Mouse (Mus musculus): ENCODE results near the gene Tmtc2. TPM values are rescaled to one million over a fixed set of nuclear protein-coding genes. Genes with fewer than 3 reads are reported as not detected.

The Tmtc2 gene
- total RNA-seq, 1 experiment from 2014 or later, result 3.5 TPM

- no peak for ATAC-seq (replicated peaks in 1 of 2; ENCODE audit: insufficient read depth in 1 of 2, low FRiP score in 2 of 2, low TSS enrichment in 1 of 2, low read depth in 1 of 2, poor library complexity in 2 of 2, severe bottlenecking in 2 of 2)
Measured at GRCm38 (mm10) chr10:105513777-105514322, 60.4 kb downstream of the Tmtc2 start.

- no peak for ATAC-seq (replicated peaks in 1 of 2; ENCODE audit: insufficient read depth in 1 of 2, low FRiP score in 2 of 2, low TSS enrichment in 1 of 2, low read depth in 1 of 2, poor library complexity in 2 of 2, severe bottlenecking in 2 of 2)
Measured at GRCm38 (mm10) chr10:105509896-105510272, 64.4 kb downstream of the Tmtc2 start.

- no peak for ATAC-seq (replicated peaks in 1 of 2; ENCODE audit: insufficient read depth in 1 of 2, low FRiP score in 2 of 2, low TSS enrichment in 1 of 2, low read depth in 1 of 2, poor library complexity in 2 of 2, severe bottlenecking in 2 of 2)
Measured at GRCm38 (mm10) chr10:105509146-105509895, 64.9 kb downstream of the Tmtc2 start.

- peak; percentile 86 to 95 for ATAC-seq (replicated peaks in 1 of 2; ENCODE audit: insufficient read depth in 1 of 2, low FRiP score in 2 of 2, low TSS enrichment in 1 of 2, low read depth in 1 of 2, poor library complexity in 2 of 2, severe bottlenecking in 2 of 2)
Measured at GRCm38 (mm10) chr10:105507982-105508786, 66.1 kb downstream of the Tmtc2 start.

GRCm38 (mm10) chr10:105506046-105506445 lies 68.2 kb downstream of the Tmtc2 start:
- ATAC-seq (replicated peaks in 1 of 2; ENCODE audit: insufficient read depth in 1 of 2, low FRiP score in 2 of 2, low TSS enrichment in 1 of 2, low read depth in 1 of 2, poor library complexity in 2 of 2, severe bottlenecking in 2 of 2), result no peak

- no peak for ATAC-seq (replicated peaks in 1 of 2; ENCODE audit: insufficient read depth in 1 of 2, low FRiP score in 2 of 2, low TSS enrichment in 1 of 2, low read depth in 1 of 2, poor library complexity in 2 of 2, severe bottlenecking in 2 of 2)
Measured at GRCm38 (mm10) chr10:105504472-105504871, 69.8 kb downstream of the Tmtc2 start.

- no peak for ATAC-seq (replicated peaks in 1 of 2; ENCODE audit: insufficient read depth in 1 of 2, low FRiP score in 2 of 2, low TSS enrichment in 1 of 2, low read depth in 1 of 2, poor library complexity in 2 of 2, severe bottlenecking in 2 of 2)
Measured at GRCm38 (mm10) chr10:105501736-105502135, 72.5 kb downstream of the Tmtc2 start.

- ATAC-seq (replicated peaks in 1 of 2; ENCODE audit: insufficient read depth in 1 of 2, low FRiP score in 2 of 2, low TSS enrichment in 1 of 2, low read depth in 1 of 2, poor library complexity in 2 of 2, severe bottlenecking in 2 of 2), result peak in 1 of 2 experiments; percentile 32; a peak in 2 of 4 replicates
Measured at GRCm38 (mm10) chr10:105500482-105500881, 73.8 kb downstream of the Tmtc2 start.

GRCm38 (mm10) chr10:105495248-105495647 lies 79.0 kb downstream of the Tmtc2 start:
- no peak for ATAC-seq (replicated peaks in 1 of 2; ENCODE audit: insufficient read depth in 1 of 2, low FRiP score in 2 of 2, low TSS enrichment in 1 of 2, low read depth in 1 of 2, poor library complexity in 2 of 2, severe bottlenecking in 2 of 2)

GRCm38 (mm10) chr10:105492485-105492884 lies 81.8 kb downstream of the Tmtc2 start:
- no peak for ATAC-seq (replicated peaks in 1 of 2; ENCODE audit: insufficient read depth in 1 of 2, low FRiP score in 2 of 2, low TSS enrichment in 1 of 2, low read depth in 1 of 2, poor library complexity in 2 of 2, severe bottlenecking in 2 of 2)

- ATAC-seq (replicated peaks in 1 of 2; ENCODE audit: insufficient read depth in 1 of 2, low FRiP score in 2 of 2, low TSS enrichment in 1 of 2, low read depth in 1 of 2, poor library complexity in 2 of 2, severe bottlenecking in 2 of 2), result no peak
Measured at GRCm38 (mm10) chr10:105490748-105491147, 83.5 kb downstream of the Tmtc2 start.

GRCm38 (mm10) chr10:105489970-105490735 lies 84.1 kb downstream of the Tmtc2 start:
- ATAC-seq (replicated peaks in 1 of 2; ENCODE audit: insufficient read depth in 1 of 2, low FRiP score in 2 of 2, low TSS enrichment in 1 of 2, low read depth in 1 of 2, poor library complexity in 2 of 2, severe bottlenecking in 2 of 2), result no peak; a peak in 1 of 4 replicates

GRCm38 (mm10) chr10:105486977-105487376 lies 87.3 kb downstream of the Tmtc2 start:
- no peak for ATAC-seq (replicated peaks in 1 of 2; ENCODE audit: insufficient read depth in 1 of 2, low FRiP score in 2 of 2, low TSS enrichment in 1 of 2, low read depth in 1 of 2, poor library complexity in 2 of 2, severe bottlenecking in 2 of 2)

- no peak for ATAC-seq (replicated peaks in 1 of 2; ENCODE audit: insufficient read depth in 1 of 2, low FRiP score in 2 of 2, low TSS enrichment in 1 of 2, low read depth in 1 of 2, poor library complexity in 2 of 2, severe bottlenecking in 2 of 2)
Measured at GRCm38 (mm10) chr10:105484355-105485094, 89.7 kb downstream of the Tmtc2 start.

GRCm38 (mm10) chr10:105479771-105480170 lies 94.5 kb downstream of the Tmtc2 start:
- ATAC-seq (replicated peaks in 1 of 2; ENCODE audit: insufficient read depth in 1 of 2, low FRiP score in 2 of 2, low TSS enrichment in 1 of 2, low read depth in 1 of 2, poor library complexity in 2 of 2, severe bottlenecking in 2 of 2), result no peak

- ATAC-seq (replicated peaks in 1 of 2; ENCODE audit: insufficient read depth in 1 of 2, low FRiP score in 2 of 2, low TSS enrichment in 1 of 2, low read depth in 1 of 2, poor library complexity in 2 of 2, severe bottlenecking in 2 of 2), result no peak
Measured at GRCm38 (mm10) chr10:105477623-105478238, 96.5 kb downstream of the Tmtc2 start.
